Mouse (Mus musculus) right cerebral cortex, postnatal 14 days (tissue): Measurements from ENCODE around the gene Psmb3.
"Not testable (repeated sequence)": the region's sequence is repeated elsewhere in the genome, so short reads cannot be mapped to it uniquely, and the experiment has no call there.

ENCODE experiments used
- DNase-seq: peaks from one replicate; pipeline ENCODE4 v3.0.0; 2022

Psmb3 gene

DNA sequence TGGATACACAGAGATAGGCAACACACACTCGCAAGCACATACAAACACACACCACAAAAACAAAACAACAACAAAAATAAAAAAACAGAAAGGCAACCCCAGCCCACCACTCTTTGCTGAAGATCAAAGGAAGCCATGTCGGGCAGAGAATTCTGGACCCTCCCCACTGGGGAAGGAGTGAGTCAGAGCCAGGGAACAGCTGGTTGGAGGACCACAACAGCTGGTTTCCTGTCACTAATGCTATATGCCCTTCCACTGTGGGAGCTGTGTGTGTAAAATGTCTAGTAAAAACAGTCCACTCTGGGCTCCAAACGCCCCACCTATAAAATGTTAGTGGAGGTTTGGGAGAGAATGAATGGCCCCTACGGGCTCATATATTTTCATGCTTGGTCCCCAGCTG, 18.1 kb downstream of the Psmb3 start:
- no peak for DNase-seq

DNA sequence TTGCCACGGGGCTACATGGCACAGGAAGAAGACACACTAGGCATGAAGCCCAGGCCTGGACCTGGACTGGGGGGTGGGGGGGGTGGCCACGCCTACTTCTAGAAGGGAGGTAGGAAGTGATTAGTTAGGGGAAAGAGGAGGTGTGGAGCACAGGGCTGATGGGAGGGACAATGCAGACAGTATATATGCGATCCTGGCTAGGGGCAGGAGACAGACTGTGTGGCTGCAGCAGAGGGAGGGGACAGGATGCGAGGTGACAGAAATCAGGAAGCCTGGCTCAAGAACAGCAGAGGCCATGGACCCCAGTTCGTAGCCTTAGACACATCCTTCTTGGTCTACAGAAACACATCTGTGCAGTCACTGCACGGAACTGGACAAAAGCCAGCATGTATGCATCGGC, 20.5 kb downstream of the Psmb3 start:
- DNase-seq: no peak

DNA sequence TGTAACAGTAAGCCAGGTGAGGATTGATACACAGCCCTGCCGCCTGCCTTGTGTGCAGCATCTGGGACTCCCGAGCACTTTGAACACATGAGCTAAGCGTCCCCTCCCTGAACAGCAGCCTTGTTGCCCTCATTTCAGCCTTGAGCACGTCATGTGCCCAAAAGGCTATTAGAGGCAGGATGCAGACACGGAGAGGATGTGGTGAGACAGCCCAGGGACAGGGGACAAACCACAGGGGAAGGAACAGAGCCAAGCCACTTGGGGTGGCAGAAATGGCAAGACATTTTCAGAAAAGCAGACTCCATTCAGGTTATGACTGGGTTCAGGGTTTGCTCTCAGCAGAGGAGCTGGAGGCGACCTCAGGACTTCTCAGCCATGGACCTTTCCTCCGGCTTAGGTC, 25.1 kb downstream of the Psmb3 start:
- no peak for DNase-seq

DNA sequence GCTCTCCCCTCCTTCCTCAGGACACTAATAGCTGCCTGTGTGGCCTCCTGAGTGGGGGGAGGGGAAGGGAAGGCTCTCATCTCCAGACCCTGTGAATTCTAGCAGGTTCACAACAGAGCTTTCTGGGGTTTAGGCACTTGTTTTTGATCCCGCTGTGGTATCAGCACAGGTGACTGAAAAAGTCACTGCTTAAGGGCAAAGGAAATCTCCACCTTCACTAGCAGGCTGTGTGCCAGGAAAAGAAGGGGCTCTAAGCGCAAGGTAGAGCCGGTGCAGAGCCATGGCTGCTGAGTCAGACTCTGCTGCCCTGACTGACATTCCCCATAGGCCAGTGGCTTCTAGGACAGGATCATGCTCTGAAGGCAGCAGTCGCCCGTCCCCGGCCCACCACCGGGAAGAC, 25.5 kb downstream of the Psmb3 start:
- no peak for DNase-seq

DNA sequence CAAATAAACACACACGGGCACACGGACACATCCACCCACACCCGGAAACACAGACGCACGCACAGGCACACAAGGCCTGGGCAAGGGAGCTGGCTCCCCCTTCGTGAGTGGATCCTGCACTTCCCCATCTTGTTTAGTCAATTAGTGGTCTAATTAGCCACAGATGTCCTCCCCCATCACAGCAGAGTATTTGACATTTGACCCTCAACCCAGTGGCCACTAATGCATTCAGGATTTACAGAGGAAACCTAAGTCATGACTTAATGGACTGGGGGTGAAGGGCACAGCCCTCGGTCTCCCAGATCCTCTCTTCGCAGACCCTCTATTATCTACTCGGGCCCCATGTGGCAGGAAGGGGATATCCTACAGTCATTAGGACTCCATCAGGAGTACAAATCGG, 30.5 kb downstream of the Psmb3 start:
- DNase-seq: no peak

DNA sequence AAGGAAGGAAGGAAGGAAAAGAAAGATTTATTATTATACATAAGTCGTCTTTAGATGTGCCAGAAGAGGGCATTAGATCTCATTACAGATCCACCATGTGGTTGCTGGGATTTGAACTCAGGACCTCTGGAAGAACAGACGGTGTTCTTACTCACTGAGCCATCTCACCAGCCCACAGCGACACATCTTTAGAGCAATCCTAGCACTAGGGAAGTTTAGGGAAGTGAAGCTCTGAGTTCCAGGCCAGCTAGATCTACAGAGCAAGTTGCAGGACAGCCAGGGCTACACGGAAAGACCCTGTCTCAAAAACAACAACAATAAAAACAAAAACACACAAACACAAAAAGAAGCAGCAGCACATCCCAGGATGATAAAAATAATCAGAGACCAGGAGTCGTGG, 31.6 kb downstream of the Psmb3 start:
- DNase-seq: not testable (repeated sequence)

DNA sequence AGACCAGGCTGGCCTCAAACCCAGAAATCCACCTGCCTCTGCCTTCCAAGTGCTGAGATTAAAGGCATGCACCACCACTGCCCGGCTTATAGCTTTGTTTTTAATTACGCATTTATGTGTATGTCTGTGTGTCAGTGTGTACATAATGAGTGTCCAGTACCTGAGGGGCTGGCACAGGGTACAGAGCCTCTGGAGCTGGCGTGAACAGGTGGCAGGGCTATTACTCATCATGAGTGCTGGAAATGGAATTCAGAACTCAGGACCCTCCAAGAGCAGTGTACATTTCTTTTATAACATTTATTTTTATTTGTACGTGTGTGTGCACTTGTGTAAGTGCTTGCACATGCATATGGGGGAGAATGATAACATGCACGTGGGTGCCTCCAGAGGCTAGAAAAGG, 33.4 kb downstream of the Psmb3 start:
- DNase-seq: no peak

DNA sequence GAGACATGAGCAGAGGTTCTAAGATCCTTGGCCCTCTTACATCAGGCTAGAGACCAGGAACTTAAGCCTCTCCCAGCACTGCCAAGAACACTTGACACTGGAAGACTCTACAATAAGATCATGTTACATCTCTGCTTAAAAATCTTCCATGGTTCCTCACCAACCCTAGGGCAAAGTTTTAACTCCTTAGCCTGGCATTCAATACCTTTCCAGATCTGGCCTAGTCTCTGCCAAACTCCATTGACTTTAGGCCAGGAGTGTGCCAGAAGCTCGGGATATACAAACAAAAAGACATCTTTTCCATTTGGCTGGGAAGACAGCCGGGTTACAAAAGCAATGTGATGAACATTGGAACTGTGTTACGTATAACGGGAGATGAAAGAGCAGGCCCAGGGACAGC, 34.4 kb downstream of the Psmb3 start:
- DNase-seq: no peak

DNA sequence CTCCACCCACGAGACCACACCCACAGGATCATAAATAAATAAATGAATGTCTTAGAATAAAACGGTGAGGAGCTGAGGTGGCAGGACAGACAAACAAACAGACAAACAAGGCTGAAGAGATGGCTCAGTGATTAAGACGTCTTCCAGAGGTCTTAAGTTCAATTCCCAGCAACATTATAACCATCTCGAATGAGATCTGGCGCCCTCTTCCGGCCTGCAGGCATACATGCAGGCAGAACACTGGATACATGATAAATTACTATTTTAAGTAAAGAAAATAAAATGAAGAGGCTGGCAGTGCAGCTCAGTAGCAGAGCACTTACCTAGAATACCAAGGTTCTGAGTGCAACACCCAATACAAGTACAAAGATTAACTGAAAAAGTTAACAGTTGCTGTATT, 35.5 kb downstream of the Psmb3 start:
- DNase-seq: no peak

DNA sequence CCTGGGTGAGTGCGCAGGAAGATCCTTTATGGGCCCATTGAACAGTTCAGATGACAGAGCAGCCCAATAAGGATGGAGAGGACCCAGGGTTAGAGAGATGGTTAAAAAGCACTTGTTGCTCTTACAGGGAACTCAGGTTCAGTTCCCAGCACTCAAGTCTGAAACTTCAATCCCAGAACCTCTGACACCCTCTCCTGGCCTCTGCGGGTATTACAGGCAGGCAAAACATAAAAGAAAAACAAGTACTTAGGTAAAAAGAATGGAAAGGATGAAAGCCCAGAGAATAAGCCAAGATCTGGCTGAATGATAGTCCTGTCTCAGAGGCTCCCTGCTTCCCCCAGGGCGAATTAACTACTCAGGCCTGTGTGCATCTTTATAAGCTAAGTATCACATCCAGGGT, 36.0 kb downstream of the Psmb3 start:
- DNase-seq: no peak

DNA sequence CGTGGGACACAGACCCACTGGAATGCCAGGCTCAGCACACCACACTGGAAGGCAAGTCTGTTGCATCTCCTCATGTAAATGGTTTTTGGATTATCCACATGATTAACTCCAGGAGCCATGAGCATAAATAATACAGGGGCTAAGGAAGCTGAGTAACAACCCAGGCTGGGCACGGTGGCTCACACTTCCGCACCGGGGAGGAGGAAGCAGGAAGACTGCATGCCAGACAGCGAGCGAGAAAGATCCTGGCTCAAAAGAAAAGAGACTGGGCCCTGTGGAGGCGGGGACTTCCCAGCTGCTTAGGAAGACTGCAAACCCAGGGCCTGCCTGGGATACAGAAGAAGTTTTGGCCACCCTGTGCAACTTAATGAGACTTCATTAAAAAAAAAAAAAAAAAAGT, 37.0 kb downstream of the Psmb3 start:
- DNase-seq: peak; percentile 36

DNA sequence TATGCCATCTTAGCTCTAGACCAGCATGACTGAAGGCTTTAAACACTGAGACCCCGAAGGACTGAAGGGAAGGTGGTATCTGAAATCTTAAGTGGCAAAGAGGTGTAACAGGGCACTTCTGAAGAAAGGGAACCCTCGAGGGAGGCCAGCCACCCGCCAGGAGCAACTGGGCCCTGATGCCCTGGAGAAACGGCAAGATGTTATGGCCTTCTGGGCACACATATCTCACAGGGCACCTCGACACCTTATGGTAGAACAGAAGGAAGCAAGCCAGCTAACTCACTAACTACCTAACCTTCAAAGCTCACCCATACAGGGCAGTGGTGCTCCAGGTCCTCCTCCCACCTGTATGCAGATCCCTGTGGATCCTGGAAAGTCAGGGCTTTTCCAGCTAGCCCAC, 39.0 kb downstream of the Psmb3 start:
- DNase-seq: no peak

DNA sequence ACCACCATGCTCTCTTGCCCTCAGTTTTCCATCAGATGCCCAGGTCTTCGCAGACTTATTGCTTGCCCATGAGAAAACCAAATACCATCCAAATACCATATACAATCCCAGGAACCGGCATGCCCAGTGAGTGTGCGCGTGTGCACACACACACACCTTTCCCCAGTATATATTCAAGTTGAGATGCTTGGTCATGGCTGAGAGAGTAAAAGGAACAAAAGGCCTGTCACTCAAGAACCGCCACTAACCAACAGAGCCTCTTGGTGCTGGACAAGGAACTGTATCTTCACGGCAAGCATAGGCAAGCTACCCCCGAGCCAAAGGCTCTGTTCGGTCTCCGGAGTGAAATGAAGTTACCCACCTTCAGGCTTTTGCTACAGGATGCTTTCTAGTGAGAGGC, 39.4 kb downstream of the Psmb3 start:
- no peak for DNase-seq

DNA sequence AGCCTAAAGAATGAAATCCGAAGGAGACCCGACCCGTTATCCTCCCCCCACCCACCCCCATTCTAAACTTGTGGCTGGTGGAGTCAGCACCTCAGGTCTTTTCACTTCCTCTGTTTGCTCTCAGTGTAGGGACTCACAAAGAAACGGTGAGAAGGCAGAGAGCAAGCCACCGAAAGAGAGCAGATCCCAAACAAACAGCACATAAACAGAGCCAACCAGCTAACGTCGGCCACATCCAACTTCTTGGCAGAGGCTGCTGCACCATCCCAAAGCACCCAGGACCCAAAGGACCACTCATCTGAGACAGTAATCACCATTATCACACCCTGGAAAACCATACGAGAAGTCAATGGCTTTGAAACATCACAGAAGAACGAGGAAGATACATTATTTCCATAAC, 40.2 kb downstream of the Psmb3 start:
- DNase-seq: no peak

DNA sequence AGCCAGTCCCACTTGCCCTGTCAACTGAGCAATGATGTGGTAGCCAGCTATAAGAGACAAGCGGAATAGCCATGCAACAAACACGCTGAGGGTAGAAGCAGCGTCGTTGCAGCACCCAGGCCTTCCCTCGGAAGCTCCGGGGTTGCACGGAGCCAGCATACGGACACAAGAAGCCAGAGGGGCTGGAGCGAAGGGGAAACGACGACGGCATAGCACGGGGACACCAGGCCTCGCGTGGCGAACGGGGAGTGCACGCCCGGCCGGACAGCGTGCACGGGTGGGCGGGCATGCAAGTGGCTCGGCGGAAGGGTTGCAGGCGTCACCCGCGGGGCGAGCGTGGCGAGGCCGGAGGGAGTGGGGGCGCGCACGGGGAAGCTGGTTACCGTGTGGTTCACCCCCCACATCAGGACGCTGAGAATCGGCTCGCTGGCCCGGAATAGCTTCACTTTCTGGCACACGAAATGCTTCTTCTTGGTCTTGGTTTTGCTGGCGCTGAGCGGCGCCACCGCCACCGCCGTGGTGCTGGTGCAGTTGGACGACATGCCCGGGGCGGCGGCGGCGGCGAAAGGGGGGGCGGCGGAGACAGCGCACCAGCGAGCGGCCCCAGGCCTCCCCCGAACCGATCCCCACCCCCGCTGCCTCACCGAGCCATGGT, 41.0 kb downstream of the Psmb3 start, which contains the start of gene Pip4k2b:
Gene Pip4k2b (minus strand): TSS at position 642 of the 655 bp plus-strand sequence.
- DNase-seq: peak; percentile 61

DNA sequence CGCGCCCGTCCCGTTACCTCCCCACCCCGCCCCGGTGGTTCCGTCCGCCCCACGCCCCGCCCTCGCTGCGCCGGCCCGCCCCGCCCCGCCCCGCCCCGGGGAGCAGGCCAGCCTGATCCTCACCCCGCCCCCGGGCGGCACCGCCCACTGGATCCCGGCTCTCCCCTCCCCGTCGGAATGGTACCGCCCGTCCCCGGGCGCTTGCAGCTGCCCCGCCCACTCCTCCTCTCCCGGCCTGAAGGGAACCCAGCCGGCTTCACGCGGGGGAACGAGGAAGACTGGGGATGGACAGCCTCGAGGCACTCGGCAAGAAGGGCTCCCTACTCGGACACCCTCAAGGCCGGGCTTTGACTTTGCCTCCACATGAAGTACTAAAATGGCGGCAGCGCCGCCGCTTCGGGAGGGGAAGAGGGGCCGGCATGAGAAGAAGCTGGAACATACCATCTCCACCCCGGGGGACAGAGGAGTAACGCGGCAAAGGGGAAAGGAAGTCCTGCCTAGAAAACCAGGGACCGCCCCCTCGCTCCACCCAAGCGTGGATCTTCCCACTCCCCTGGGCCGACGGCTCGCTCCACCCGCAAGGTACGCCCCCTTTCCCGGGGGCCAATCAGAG, 41.6 kb downstream of the Psmb3 start:
- peak; percentile 98 for DNase-seq

DNA sequence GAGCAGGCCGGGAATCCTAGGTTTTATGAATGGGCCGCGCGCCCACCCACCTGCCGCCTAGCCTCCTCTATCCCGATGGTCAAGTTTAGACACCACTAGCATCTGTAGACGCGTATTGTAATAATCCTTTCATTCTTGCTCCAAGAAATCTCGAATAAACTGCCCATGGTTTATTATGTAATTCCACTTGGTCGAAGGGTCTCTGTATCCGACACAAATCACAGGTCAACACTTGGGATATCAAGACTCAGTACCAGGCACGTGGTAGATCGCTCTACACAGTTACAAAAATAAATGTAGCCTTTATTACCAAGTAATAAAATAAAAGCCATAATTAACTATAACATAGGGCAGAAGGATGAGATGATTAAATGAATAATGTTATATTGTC, 42.1 kb downstream of the Psmb3 start:
- no peak for DNase-seq

DNA sequence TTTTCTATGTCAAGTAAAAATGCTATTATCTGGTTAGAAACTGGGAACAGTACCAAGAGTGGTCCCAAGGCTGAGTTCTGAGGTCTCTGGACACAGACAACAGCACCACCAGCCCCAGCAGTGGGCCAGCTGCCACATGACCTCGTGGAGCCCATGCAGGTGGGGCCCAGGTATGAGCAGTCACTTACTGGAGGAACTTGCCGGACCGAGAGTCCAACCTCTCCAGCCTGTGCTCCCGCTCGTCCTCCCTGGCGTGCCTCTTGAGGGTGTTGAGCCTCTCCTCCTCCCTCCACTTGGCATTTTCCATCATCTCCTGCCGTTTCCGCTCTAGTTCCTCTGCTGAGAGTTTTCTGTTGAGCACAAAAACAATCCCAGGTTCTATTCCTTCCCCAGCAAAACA, 44.6 kb downstream of the Psmb3 start:
- no peak for DNase-seq

DNA sequence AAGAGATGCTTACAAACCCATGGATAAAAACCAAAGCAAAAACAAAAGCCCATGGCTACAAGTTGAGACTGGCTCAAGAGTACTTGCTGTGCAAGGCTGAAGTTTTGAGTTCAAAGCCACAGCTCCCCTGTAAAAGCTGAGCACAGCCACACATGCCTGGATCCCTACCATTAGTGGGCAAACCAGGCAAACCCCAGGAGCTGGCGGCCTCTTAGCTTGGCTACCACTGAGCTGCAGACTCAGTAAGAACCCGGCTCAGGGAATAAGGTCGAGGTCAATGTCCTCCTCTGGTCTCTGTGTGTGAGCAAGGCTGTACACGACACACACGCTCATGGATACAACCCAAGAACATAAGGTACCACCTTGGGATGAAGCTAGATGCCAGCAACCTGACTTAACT, 45.3 kb downstream of the Psmb3 start:
- no peak for DNase-seq

DNA sequence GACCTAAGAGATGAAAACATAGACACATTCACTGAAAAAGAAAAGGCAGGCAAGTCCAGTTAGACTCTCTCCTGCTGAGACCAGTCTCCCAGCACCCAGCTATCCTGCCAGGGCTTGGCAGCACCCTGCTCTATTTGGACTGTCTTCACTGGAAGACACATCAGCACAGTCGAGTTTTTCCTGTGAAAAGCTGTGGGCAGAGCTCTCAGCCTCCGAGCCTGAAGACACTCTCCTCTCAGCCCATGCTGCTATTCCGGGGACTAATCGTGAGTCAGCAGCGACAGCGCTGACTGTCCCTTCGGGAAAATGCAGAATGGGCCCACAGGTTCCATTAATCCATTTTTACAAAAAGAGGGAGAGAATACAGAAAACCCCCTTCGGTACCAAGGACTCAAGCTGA, 50.1 kb downstream of the Psmb3 start:
- DNase-seq: no peak

DNA sequence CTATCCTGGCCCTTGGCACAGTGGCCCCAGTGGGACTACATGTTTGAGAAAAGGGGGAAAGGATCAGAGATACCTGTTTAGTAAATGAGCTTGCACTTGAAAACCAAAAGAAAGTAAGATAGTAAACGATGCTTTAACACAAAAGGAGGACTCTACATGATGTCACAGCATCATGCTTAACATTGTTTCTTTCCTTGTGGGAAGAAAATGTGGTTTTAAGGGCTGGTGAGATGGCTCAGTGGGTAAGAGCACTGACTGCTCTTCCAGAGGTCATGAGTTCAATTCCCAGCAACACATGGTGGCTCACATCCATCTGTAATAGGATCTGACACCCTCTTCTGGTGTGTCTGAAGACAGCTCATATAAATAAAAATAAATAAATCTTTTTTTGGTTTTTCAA, 54.9 kb downstream of the Psmb3 start:
- no peak for DNase-seq

DNA sequence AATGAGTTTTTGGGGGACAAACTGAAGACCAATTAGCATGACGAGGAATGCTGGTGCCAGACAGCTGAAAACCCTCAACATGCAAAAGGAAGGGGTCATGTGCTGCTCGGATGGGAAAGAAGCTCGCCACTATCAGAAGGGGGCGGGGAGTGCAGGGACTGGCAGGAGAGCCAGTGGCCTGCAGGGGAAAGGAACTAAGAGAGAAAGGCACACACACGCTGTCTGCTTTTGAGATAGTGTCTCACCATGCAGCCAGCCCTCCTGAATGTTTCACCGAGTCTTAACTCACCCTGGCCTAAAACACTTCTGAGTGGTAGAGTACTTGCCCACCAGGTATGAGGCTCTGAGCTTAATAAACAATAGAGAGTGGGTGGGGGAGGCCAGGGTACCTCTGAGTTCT, 55.7 kb downstream of the Psmb3 start:
- DNase-seq: no peak

DNA sequence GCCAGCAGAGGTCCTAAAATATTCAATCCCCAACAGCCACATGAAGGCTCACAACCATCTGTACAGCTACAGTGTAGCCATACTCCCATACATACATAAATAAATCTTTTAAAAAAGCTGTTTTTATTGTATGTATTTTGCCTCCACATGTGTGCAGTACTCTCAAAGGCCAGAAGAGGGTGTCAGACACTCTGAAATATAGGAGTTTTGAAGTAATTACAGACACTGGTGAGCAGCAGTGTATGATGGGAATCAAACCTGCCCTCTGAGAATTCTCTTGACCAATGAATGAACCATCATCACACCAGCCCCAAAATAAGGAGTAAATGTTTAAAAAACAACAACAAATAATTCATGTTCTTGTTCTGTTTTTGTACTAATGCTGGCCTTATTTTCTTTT, 58.4 kb downstream of the Psmb3 start:
- DNase-seq: no peak
